Mouse (Mus musculus) spleen, adult 2 months (tissue): ENCODE results near the gene Arid1b.

Experiments used
- CTCF ChIP-seq: fragments of 200-500 bp; IDR thresholded peaks from 2 replicates; pipeline ENCODE4 v1.5.1; 2011; ENCODE audit warnings: mild to moderate bottlenecking, inconsistent platforms; ENCODE audit not compliant: insufficient read depth, insufficient read length, insufficient replicate concordance; ENCODE audit errors: extremely low read depth
- POLR2A ChIP-seq: fragments of 200-500 bp; IDR thresholded peaks from 2 replicates; pipeline ENCODE4 v1.6.1; 2011; ENCODE audit warnings: low read depth, low read length, inconsistent platforms

GRCm38 (mm10) chr17:5050970-5051530, 56.9 kb downstream of the Arid1b start:
- TF ChIP-seq POLR2A = no peak
- TF ChIP-seq CTCF = no peak
